ENCODE assay signal across 12 mouse cellular contexts in genomic region chr11:98598851-98599290, GRCm38 (mm10). TPM values are rescaled to one million over a fixed set of nuclear protein-coding genes. Genes with fewer than 3 reads are reported as not detected.
DNase-seq lines count a peak whose midpoint lies in the region; ATAC-seq and TF ChIP-seq lines count a peak whose summit lies in the region.
"Had no signal": no experiment of that assay in that cellular context is flagged by ENCODE, and none has a peak within 500 bp of the region (broad histone marks: within the 10 kb centered on the region; RNA-seq: fewer than 3 reads in every experiment).

No protein-coding gene starts in this region.

- WGBS in intestine, postnatal 0 days: 60% methylated on average over 18 of the region's 18 CpGs
- WGBS in intestine, embryonic 16.5 days: 63% methylated on average over 18 of the region's 18 CpGs
- 54% methylated on average over 18 of the region's 18 CpGs for WGBS in forebrain, embryonic 15.5 days

- H3K4me2 ChIP-seq in intestine, postnatal 0 days (replicated peaks; ENCODE audit: low read depth): 0 out of 2 replicates have a peak overlapping the region, but pooled peaks have one; percentile 9
- H3K4me2 ChIP-seq in intestine, embryonic 16.5 days (ENCODE audit: low read depth, low read length): no peak overlapping the region
- H3K4me2 ChIP-seq in forebrain, embryonic 15.5 days (replicated peaks): peak overlapping the region; percentile 31; the same call in 1 of the 2 replicates
- H3K4me2 ChIP-seq: limb, embryonic 13.5 days; midbrain, embryonic 11.5 days had no signal

- no peak overlapping the region for H3K27ac ChIP-seq in intestine, postnatal 0 days (ENCODE audit: low read depth, low read length)
- H3K27ac ChIP-seq in intestine, embryonic 16.5 days (ENCODE audit: low read length): no peak overlapping the region
- H3K27ac ChIP-seq in ES-E14 (ENCODE audit: insufficient read depth, low read depth, low read length, poor library complexity, severe bottlenecking): no peak overlapping the region
- H3K27ac ChIP-seq in brown adipose tissue, adult 24 weeks (replicated peaks; ENCODE audit: low read depth, low read length): no peak overlapping the region
- H3K27ac ChIP-seq in forebrain, embryonic 15.5 days (replicated peaks): no peak overlapping the region
- H3K27ac ChIP-seq: gastrocnemius, adult 2 months; limb, embryonic 13.5 days had no signal

- TF ChIP-seq CTCF in intestine, postnatal 0 days (IDR thresholded peaks at IDR 0.05; ENCODE audit: low read depth): no peak

- H3K27me3 ChIP-seq in intestine, postnatal 0 days (replicated peaks; ENCODE audit: control insufficient read depth, insufficient read depth, low read length): peaks cover 11% of the 10 kb centered on the region; the same call in 1 of the 2 replicates
- H3K27me3 ChIP-seq in intestine, embryonic 16.5 days (replicated peaks; ENCODE audit: control insufficient read depth, insufficient read depth, low read length): peaks cover 10% of the 10 kb centered on the region; the same call in 1 of the 2 replicates
- H3K27me3 ChIP-seq in forebrain, embryonic 15.5 days: peaks cover 4% of the 10 kb centered on the region; the same call in 1 of the 2 replicates

- H3K4me3 ChIP-seq in intestine, postnatal 0 days (ENCODE audit: low read depth, low read length): no peak overlapping the region
- no peak overlapping the region for H3K4me3 ChIP-seq in intestine, embryonic 16.5 days (ENCODE audit: low read length)
- H3K4me3 ChIP-seq in ES-E14 (ENCODE audit: insufficient read depth in 1 of 2, low read depth in 1 of 2, low read length in 2 of 2, poor library complexity in 1 of 2, severe bottlenecking in 1 of 2): peak overlapping the region; percentile 33 to 39; a peak in 2 of 4 replicates
- peak overlapping the region; percentile 19; the same call in 1 of the 2 replicates for H3K4me3 ChIP-seq in brown adipose tissue, adult 24 weeks (ENCODE audit: insufficient read depth, low read depth, low read length)
- H3K4me3 ChIP-seq in forebrain, embryonic 15.5 days: no peak overlapping the region
- H3K4me3 ChIP-seq: gastrocnemius, adult 2 months; limb, embryonic 13.5 days had no signal

- no peak for DNase-seq in ES-E14 (ENCODE audit: low read depth, low spot score)
- no peak for DNase-seq in thymus, postnatal 10 days (ENCODE audit: low spot score in 2 of 2)
- DNase-seq: adrenal gland, postnatal 25 days; gastrocnemius, adult 2 months; kidney, postnatal 36 days had no signal

- H3K4me1 ChIP-seq in intestine, postnatal 0 days (replicated peaks; ENCODE audit: control insufficient read depth, insufficient read depth, low read length): no peaks in the 10 kb centered on the region; the same call in 1 of the 2 replicates
- H3K4me1 ChIP-seq in intestine, embryonic 16.5 days (ENCODE audit: control insufficient read depth, insufficient read depth, low read length): peaks cover 6% of the 10 kb centered on the region; the same call in 1 of the 2 replicates
- peaks cover 0 to 3% of the 10 kb centered on the region in 2 experiments; a peak in 2 of 4 replicates for H3K4me1 ChIP-seq in ES-E14 (ENCODE audit: control insufficient read depth in 2 of 2, insufficient read depth in 2 of 2, low read length in 2 of 2, poor library complexity in 1 of 2)
- no peaks in the 10 kb centered on the region; the same call in 1 of the 2 replicates for H3K4me1 ChIP-seq in brown adipose tissue, adult 24 weeks (ENCODE audit: control insufficient read depth, insufficient read depth, insufficient read length, low read length)
- peaks cover 12% of the 10 kb centered on the region for H3K4me1 ChIP-seq in forebrain, embryonic 15.5 days

- ATAC-seq in intestine, postnatal 0 days: no peak
- no peak for ATAC-seq in intestine, embryonic 16.5 days
- ATAC-seq in forebrain, embryonic 15.5 days (replicated peaks): no peak
- ATAC-seq in CD4-positive, CD25-positive, alpha-beta regulatory T cell, adult 4 months: no peak

- no peaks in the 10 kb centered on the region for H3K9me3 ChIP-seq in intestine, postnatal 0 days (ENCODE audit: control insufficient read depth)
- no peaks in the 10 kb centered on the region for H3K9me3 ChIP-seq in intestine, embryonic 16.5 days (ENCODE audit: control insufficient read depth, low read length)
- H3K9me3 ChIP-seq in ES-E14 (ENCODE audit: control insufficient read depth, insufficient read depth, low read depth, low read length): no peaks in the 10 kb centered on the region
- H3K9me3 ChIP-seq in forebrain, embryonic 15.5 days: no peaks in the 10 kb centered on the region
- H3K9me3 ChIP-seq: limb, embryonic 13.5 days had no signal

- H3K36me3 ChIP-seq in intestine, postnatal 0 days (ENCODE audit: control insufficient read depth, insufficient read depth): no peaks in the 10 kb centered on the region
- H3K36me3 ChIP-seq in intestine, embryonic 16.5 days (ENCODE audit: control insufficient read depth, insufficient read depth, low read length): no peaks in the 10 kb centered on the region
- H3K36me3 ChIP-seq in ES-E14 (ENCODE audit: control insufficient read depth, insufficient read depth, low read length, poor library complexity, severe bottlenecking): no peaks in the 10 kb centered on the region
- H3K36me3 ChIP-seq in forebrain, embryonic 15.5 days: no peaks in the 10 kb centered on the region
- H3K36me3 ChIP-seq: limb, embryonic 13.5 days had no signal

- in situ Hi-C loops in ES-E14 (cut with MboI; ENCODE audit: low sequenced_read_pairs in 2 of 2, unreplicated experiment in 2 of 2): no loop called here

- H3K9ac ChIP-seq in intestine, postnatal 0 days (ENCODE audit: low read depth, low read length): no peak overlapping the region
- no peak overlapping the region for H3K9ac ChIP-seq in intestine, embryonic 16.5 days (ENCODE audit: low read depth, low read length)
- H3K9ac ChIP-seq in ES-E14 (ENCODE audit: insufficient read depth, low read depth, low read length, poor library complexity, severe bottlenecking): no peak overlapping the region
- no peak overlapping the region for H3K9ac ChIP-seq in forebrain, embryonic 15.5 days (replicated peaks)
- H3K9ac ChIP-seq: limb, embryonic 13.5 days had no signal

TF ChIP-seq in ES-E14, 5 proteins besides CTCF, POLR2A, EP300 and RAD21:
- no peak for TF ChIP-seq ZNF384 (IDR thresholded peaks at IDR 0.05; ENCODE audit: low read depth, low read length)
TF ChIP-seq in ES-E14: peak in this region for 0.

RNA-seq across cellular contexts. Expression of gene Lrrc3c, which starts 0.8 kb away (rescaled TPM):
- polyA plus RNA-seq in intestine, postnatal 0 days (2015; fragmentation: Nextera tagmentation; extraction: Ambion mirVana): not detected in 2 replicates
- not detected in 2 replicates for polyA plus RNA-seq in intestine, embryonic 16.5 days (2015; fragmentation: Nextera tagmentation; extraction: Ambion mirVana)
- not detected in 2 replicates for total RNA-seq in ES-E14 (2012; rRNA removed)
- polyA plus RNA-seq in brown adipose tissue, adult 24 weeks (2012; ENCODE audit: insufficient read depth, insufficient read length, missing spikeins): not detected in 2 replicates
- polyA plus RNA-seq in forebrain, embryonic 15.5 days (2015; fragmentation: Nextera tagmentation; extraction: Ambion mirVana): not detected in 2 replicates
- not detected for polyA plus RNA-seq in CD4-positive, CD25-positive, alpha-beta regulatory T cell, adult 4 months (2017; shearing (Covaris generic))
- total RNA-seq: adrenal gland, postnatal 25 days; gastrocnemius, adult 2 months had no signal
- polyA plus RNA-seq: limb, embryonic 13.5 days; midbrain, embryonic 11.5 days had no signal

RNA-seq across cellular contexts. Expression of gene Ormdl3, which starts 11.7 kb away (rescaled TPM):
- polyA plus RNA-seq in intestine, postnatal 0 days (2015; fragmentation: Nextera tagmentation; extraction: Ambion mirVana): 139 and 150 TPM in 2 replicates
- 62.9 and 65.2 TPM in 2 replicates for polyA plus RNA-seq in intestine, embryonic 16.5 days (2015; fragmentation: Nextera tagmentation; extraction: Ambion mirVana)
- 45.4 and 55.3 TPM in 2 replicates for total RNA-seq in ES-E14 (2012; rRNA removed)
- polyA plus RNA-seq in brown adipose tissue, adult 24 weeks (2012; ENCODE audit: insufficient read depth, insufficient read length, missing spikeins): 276 and 329 TPM in 2 replicates
- 106 and 115 TPM in 2 replicates for polyA plus RNA-seq in forebrain, embryonic 15.5 days (2015; fragmentation: Nextera tagmentation; extraction: Ambion mirVana)
- polyA plus RNA-seq in CD4-positive, CD25-positive, alpha-beta regulatory T cell, adult 4 months (2017; shearing (Covaris generic)): 10 to 100 TPM; 25.9 to 53.6 TPM

RNA-seq across cellular contexts. Expression of gene Gm12355, which starts 26.6 kb away (rescaled TPM):
- polyA plus RNA-seq in intestine, postnatal 0 days (2015; fragmentation: Nextera tagmentation; extraction: Ambion mirVana): 0.56 and 0.58 TPM in 2 replicates
- 0.33 and 0.57 TPM in 2 replicates for polyA plus RNA-seq in intestine, embryonic 16.5 days (2015; fragmentation: Nextera tagmentation; extraction: Ambion mirVana)
- total RNA-seq in ES-E14 (2012; rRNA removed): 2.2 and 2.9 TPM in 2 replicates
- 5.2 and 8.8 TPM in 2 replicates for polyA plus RNA-seq in brown adipose tissue, adult 24 weeks (2012; ENCODE audit: insufficient read depth, insufficient read length, missing spikeins)
- 0.52 and 0.83 TPM in 2 replicates for polyA plus RNA-seq in forebrain, embryonic 15.5 days (2015; fragmentation: Nextera tagmentation; extraction: Ambion mirVana)
- polyA plus RNA-seq in CD4-positive, CD25-positive, alpha-beta regulatory T cell, adult 4 months (2017; shearing (Covaris generic)): 1 to 10 TPM; 1.0 to 9.6 TPM

RNA-seq across cellular contexts. Expression of gene Gsdma3, which starts 27.3 kb away (rescaled TPM):
- polyA plus RNA-seq in intestine, postnatal 0 days (2015; fragmentation: Nextera tagmentation; extraction: Ambion mirVana): not detected in 2 replicates
- not detected in 2 replicates for polyA plus RNA-seq in intestine, embryonic 16.5 days (2015; fragmentation: Nextera tagmentation; extraction: Ambion mirVana)
- not detected in 2 replicates for total RNA-seq in ES-E14 (2012; rRNA removed)
- not detected in 2 replicates for polyA plus RNA-seq in brown adipose tissue, adult 24 weeks (2012; ENCODE audit: insufficient read depth, insufficient read length, missing spikeins)
- not detected in 2 replicates for polyA plus RNA-seq in forebrain, embryonic 15.5 days (2015; fragmentation: Nextera tagmentation; extraction: Ambion mirVana)
- polyA plus RNA-seq in CD4-positive, CD25-positive, alpha-beta regulatory T cell, adult 4 months (2017; shearing (Covaris generic)): under 1 TPM in 1 of 2 experiments, not detected in 1; 0.20 TPM
- polyA plus RNA-seq: limb, embryonic 13.5 days; midbrain, embryonic 11.5 days had no signal

RNA-seq across cellular contexts. Expression of gene Gsdma2, which starts 47.7 kb away (rescaled TPM):
- polyA plus RNA-seq in intestine, postnatal 0 days (2015; fragmentation: Nextera tagmentation; extraction: Ambion mirVana): 0.14 and 0.16 TPM in 2 replicates
- 0.58 and 0.93 TPM in 2 replicates for polyA plus RNA-seq in intestine, embryonic 16.5 days (2015; fragmentation: Nextera tagmentation; extraction: Ambion mirVana)
- not detected in 2 replicates for total RNA-seq in ES-E14 (2012; rRNA removed)
- not detected in 2 replicates for polyA plus RNA-seq in brown adipose tissue, adult 24 weeks (2012; ENCODE audit: insufficient read depth, insufficient read length, missing spikeins)
- not detected in 2 replicates for polyA plus RNA-seq in forebrain, embryonic 15.5 days (2015; fragmentation: Nextera tagmentation; extraction: Ambion mirVana)
- polyA plus RNA-seq in CD4-positive, CD25-positive, alpha-beta regulatory T cell, adult 4 months (2017; shearing (Covaris generic)): not detected
- polyA plus RNA-seq: limb, embryonic 13.5 days; midbrain, embryonic 11.5 days had no signal

Comparison
In these comparisons a context has a peak if more than half of its experiments do, and no peak if none do; other contexts are left out.
1. H3K4me3 ChIP-seq: peak in ES-E14 (2 of 2) and brown adipose tissue, adult 24 weeks (single experiment); none in intestine, postnatal 0 days (single experiment), intestine, embryonic 16.5 days (single experiment) and forebrain, embryonic 15.5 days (single experiment).